Mouse (Mus musculus) urinary bladder, postnatal 4 days (tissue): ENCODE results near the gene Gcnt4.

Experiments
- DNase-seq, 2 experiments: peaks; one replicate each; pipeline ENCODE4 v3.0.0; 2021 to 2022; ENCODE audit warnings: low spot score in 2 of 2

The Gcnt4 gene

GRCm38 (mm10) chr13:96990561-96991265 is 66.2 kb downstream of the Gcnt4 start:
- no peak for DNase-seq

DNA sequence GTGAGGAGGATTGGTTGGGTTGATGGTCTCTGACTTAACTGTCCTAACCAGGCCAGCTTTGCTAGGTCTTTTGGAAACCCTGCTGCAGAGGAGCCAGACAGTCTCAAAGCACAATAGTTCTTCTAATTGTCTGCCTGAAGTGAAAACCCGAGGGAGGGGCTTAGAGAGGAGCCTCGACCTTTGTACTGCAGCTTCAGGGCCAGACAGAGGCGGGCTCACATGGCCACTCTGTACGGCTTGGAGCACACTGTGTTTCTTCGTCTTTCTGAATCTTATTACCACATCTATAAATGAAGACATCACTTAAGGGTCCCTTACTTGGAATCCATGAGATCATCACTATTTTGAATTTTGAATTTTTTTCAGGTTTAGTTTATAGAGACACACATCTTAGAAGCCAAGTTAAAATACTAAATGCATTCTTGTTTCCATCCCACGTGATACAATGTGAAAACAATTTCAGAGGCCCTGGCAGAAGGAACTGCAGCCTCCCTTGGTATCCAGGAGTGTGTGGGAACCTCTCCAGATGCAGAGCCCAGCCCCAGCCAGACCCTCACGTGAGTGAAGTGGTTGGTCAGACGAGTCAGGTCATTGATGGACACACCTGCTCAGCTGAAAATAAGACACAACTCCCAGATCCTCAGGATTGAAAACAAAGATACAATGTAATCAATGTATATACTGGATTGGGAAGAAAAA is 69.0 kb downstream of the Gcnt4 start:
- no peak for DNase-seq

- no peak for DNase-seq
These were observed 70.8 kb downstream of the Gcnt4 start for GRCm38 (mm10) chr13:96995243-96995642.

GRCm38 (mm10) chr13:96997080-96997479 is 72.6 kb downstream of the Gcnt4 start:
- no peak for DNase-seq
